Mouse (Mus musculus) ES-E14 (cell line): Measurements from ENCODE around the gene Afg1l. TPM values are rescaled to one million over a fixed set of nuclear protein-coding genes. Genes with fewer than 3 reads are reported as not detected.

Experiments
- DNase-seq: peaks from one replicate; pipeline ENCODE4 v3.0.0-alpha.2; 2013; ENCODE audit warnings: low read depth, low spot score
- H3K27ac ChIP-seq: 2 replicates; pipeline ENCODE4 v1.5.1; 2012; ENCODE audit warnings: low read depth, mild to moderate bottlenecking, low read length, moderate library complexity, mixed read lengths; ENCODE audit not compliant: poor library complexity, insufficient read depth, severe bottlenecking
- H3K36me3 ChIP-seq: 2 replicates; pipeline ENCODE4 v1.6.1; 2012; ENCODE audit warnings: mild to moderate bottlenecking, low read length, moderate library complexity, mixed read lengths; ENCODE audit not compliant: control insufficient read depth, poor library complexity, insufficient read depth, severe bottlenecking
- H3K4me1 ChIP-seq, 2 experiments: fragments of 150-350 bp in 1 of 2; sonication (generic) in 1 of 2; 2 replicates each; pipeline ENCODE4 v1.6.1; 2012; ENCODE audit warnings: low read length in 2 of 2, mild to moderate bottlenecking in 1 of 2, mixed read lengths in 1 of 2; ENCODE audit not compliant: control insufficient read depth in 2 of 2, insufficient read depth in 2 of 2, poor library complexity in 1 of 2
- H3K4me3 ChIP-seq, 2 experiments: fragments of 150-350 bp in 1 of 2; sonication (generic) in 1 of 2; 2 replicates each; pipeline ENCODE4 v1.5.1; 2012; ENCODE audit warnings: low read length in 2 of 2, low read depth in 1 of 2, mild to moderate bottlenecking in 1 of 2, mixed read lengths in 1 of 2; ENCODE audit not compliant: insufficient read depth in 1 of 2, poor library complexity in 1 of 2, severe bottlenecking in 1 of 2
- H3K9ac ChIP-seq: 2 replicates; pipeline ENCODE4 v1.6.1; 2012; ENCODE audit warnings: low read depth, mild to moderate bottlenecking, low read length, mixed read lengths; ENCODE audit not compliant: poor library complexity, insufficient read depth, severe bottlenecking
- H3K9me3 ChIP-seq: fragments of 150-350 bp; sonication (generic); 2 replicates; pipeline ENCODE4 v1.6.1; 2012; ENCODE audit warnings: low read depth, mild to moderate bottlenecking, low read length; ENCODE audit not compliant: control insufficient read depth, insufficient read depth
- CHD2 ChIP-seq: IDR thresholded peaks from 2 replicates; pipeline ENCODE4 v1.6.1; 2014; ENCODE audit warnings: mild to moderate bottlenecking, low read depth, low read length, inconsistent platforms
- HCFC1 ChIP-seq: IDR thresholded peaks from 2 replicates; pipeline ENCODE4 v1.6.1; 2012; ENCODE audit warnings: low read length, inconsistent platforms, borderline replicate concordance; ENCODE audit not compliant: insufficient read depth
- MAFK ChIP-seq: IDR thresholded peaks from 2 replicates; pipeline ENCODE4 v1.6.1; 2014; ENCODE audit warnings: mild to moderate bottlenecking, low read depth, low read length, inconsistent platforms; ENCODE audit not compliant: insufficient read depth
- ZC3H11A ChIP-seq: IDR thresholded peaks from 2 replicates; pipeline ENCODE4 v1.6.1; 2012; ENCODE audit warnings: low read depth, mild to moderate bottlenecking, inconsistent platforms, low read length, borderline replicate concordance
- ZNF384 ChIP-seq: IDR thresholded peaks from 2 replicates; pipeline ENCODE4 v1.6.1; 2012; ENCODE audit warnings: low read depth, low read length, inconsistent platforms
- in situ Hi-C, 2 experiments: fragments of 600-800 bp; cut with MboI; formaldehyde crosslinking; loops; one replicate each; pipeline ENCODE4 v1.15.1; 2025; ENCODE audit warnings: low sequenced_read_pairs in 2 of 2, inconsistent platforms in 1 of 2; ENCODE audit not compliant: unreplicated experiment in 2 of 2
- total RNA-seq: library from RNA; depleted of rRNA; stranded (reverse); fragments of 300-350 nt; gene quantifications from 2 replicates; pipeline ENCODE4 v1.2.3, GENCODE M21; 2012

Afg1l gene
- total RNA-seq, 1 experiment: 7.7 TPM

- no peaks in the 10 kb centered on the region for H3K4me1 ChIP-seq
- H3K9me3 ChIP-seq: 0 out of 2 replicates have a peak, but pooled peaks cover 2% of the 10 kb centered on the region
- DNase-seq: no peak
- H3K27ac ChIP-seq: no peak overlapping the region
- no peak overlapping the region for H3K9ac ChIP-seq
- H3K4me3 ChIP-seq: no peak overlapping the region
- TF ChIP-seq ZNF384: no peak
- TF ChIP-seq MAFK: no peak
- H3K36me3 ChIP-seq: peaks cover 15% of the 10 kb centered on the region
- in situ Hi-C loops: no loop called here
These were observed 31.8 kb upstream of the Afg1l start for GRCm38 (mm10) chr10:42510141-42510540.

- peaks cover 2 to 3% of the 10 kb centered on the region in 2 experiments; a peak in 2 of 4 replicates for H3K4me1 ChIP-seq
- TF ChIP-seq MAFK: no peak
- no peak for TF ChIP-seq ZC3H11A
- TF ChIP-seq HCFC1: no peak
- TF ChIP-seq ZNF384: no peak
- TF ChIP-seq CHD2: no peak
- peak overlapping the region; percentile 39; the same call in 1 of the 2 replicates for H3K9ac ChIP-seq
- in situ Hi-C loops: no loop called here
- no peak for DNase-seq
- H3K9me3 ChIP-seq: no peaks in the 10 kb centered on the region
- H3K27ac ChIP-seq: no peak overlapping the region
- peaks cover 10% of the 10 kb centered on the region for H3K36me3 ChIP-seq
- peak overlapping the region in 1 of 2 experiments; percentile 23; a peak in 1 of 4 replicates for H3K4me3 ChIP-seq
These were observed 25.8 kb upstream of the Afg1l start for GRCm38 (mm10) chr10:42504096-42504710.

GRCm38 (mm10) chr10:42502349-42503111, 24.2 kb upstream of the Afg1l start:
- peak overlapping the region; percentile 76 to 89 for H3K4me3 ChIP-seq
- peak overlapping the region; percentile 73 for H3K27ac ChIP-seq
- peak; percentile 29 for DNase-seq

GRCm38 (mm10) chr10:42501775-42502348, 23.5 kb upstream of the Afg1l start, which contains the start of gene Snx3:
TSS of gene Snx3 (plus strand) at chr10:42502030.
- DNase-seq: peak; percentile 95
- peak; percentile 91 for TF ChIP-seq HCFC1
- TF ChIP-seq CHD2: no peak
- Histone ChIP-seq H3K4me1 (peaks cover 3% of the 10 kb centered on the region in 2 experiments; a peak in 2 of 4 replicates), H3K9me3 (no peaks in the 10 kb centered on the region), H3K27ac (peak within 1 kb of the TSS; percentile 78), H3K9ac (peak within 1 kb of the TSS; percentile 89), H3K4me3 (peak within 1 kb of the TSS; percentile 76 to 89), H3K36me3 (0 out of 2 replicates have a peak, but pooled peaks cover under 1% of the 10 kb centered on the region)
- in situ Hi-C loops: no loop called here

More at GRCm38 (mm10) chr10:42502349-42503111, 24.2 kb upstream of the Afg1l start:
- Histone ChIP-seq H3K36me3 (peaks cover 5% of the 10 kb centered on the region), H3K4me1 (peaks cover 3% of the 10 kb centered on the region in 2 experiments; a peak in 2 of 4 replicates), H3K9me3 (no peaks in the 10 kb centered on the region), H3K9ac (peak overlapping the region; percentile 89)
- TF ChIP-seq ZC3H11A (no peak), ZNF384 (peak; percentile 47; the same call in 1 of the 2 replicates)
- in situ Hi-C loops: no loop called here
